Mouse (Mus musculus) cerebellum, adult 2 months (tissue): ENCODE data around the gene Sdk2.

Experiments
- CTCF ChIP-seq: fragments of 200-500 bp; IDR thresholded peaks from 2 replicates; pipeline ENCODE4 v1.5.1; 2011; ENCODE audit warnings: low read depth, mild to moderate bottlenecking, control low read depth, low read length, moderate library complexity, borderline replicate concordance; ENCODE audit not compliant: insufficient read depth
- POLR2A ChIP-seq: fragments of 200-500 bp; IDR thresholded peaks from 2 replicates; pipeline ENCODE4 v1.6.1; 2011; ENCODE audit warnings: low read length, control low read depth, borderline replicate concordance; ENCODE audit not compliant: insufficient read depth

GRCm38 (mm10) chr11:113849322-113849721 lies 217.5 kb downstream of the Sdk2 start:
- TF ChIP-seq CTCF: no peak
- TF ChIP-seq POLR2A: no peak
